Mouse (Mus musculus) gastrocnemius, postnatal 14 days (tissue): ENCODE results near the gene Olfr1324. TPM values are rescaled to one million over a fixed set of nuclear protein-coding genes. Genes with fewer than 3 reads are reported as not detected.
"Not testable (repeated sequence)": the region's sequence is repeated elsewhere in the genome, so short reads cannot be mapped to it uniquely, and the experiment has no call there.

Experiments
- DNase-seq: peaks from one replicate; pipeline ENCODE4 v3.0.0; 2021; ENCODE audit warnings: mixed read lengths
- intact Hi-C: fragments of 180-260 bp; cut with DNase I; formaldehyde crosslinking; loops from one replicate; pipeline ENCODE4 v1.15.1; 2025; ENCODE audit warnings: low total_unique reads
- long read RNA-seq, 2 experiments: library from polyadenylated mRNA; stranded (forward); transcript quantifications; one replicate each; pipeline ENCODE4 v2.0.0; 2021
- total RNA-seq, 2 experiments: library from RNA; stranded (reverse); gene quantifications; 2 replicates each; pipeline ENCODE4 v1.2.3; 2021

Olfr1324 gene
- total RNA-seq: not detected
- long read RNA-seq, experiment 1: 0 reads
- long read RNA-seq, experiment 2: 0 reads

DNA sequence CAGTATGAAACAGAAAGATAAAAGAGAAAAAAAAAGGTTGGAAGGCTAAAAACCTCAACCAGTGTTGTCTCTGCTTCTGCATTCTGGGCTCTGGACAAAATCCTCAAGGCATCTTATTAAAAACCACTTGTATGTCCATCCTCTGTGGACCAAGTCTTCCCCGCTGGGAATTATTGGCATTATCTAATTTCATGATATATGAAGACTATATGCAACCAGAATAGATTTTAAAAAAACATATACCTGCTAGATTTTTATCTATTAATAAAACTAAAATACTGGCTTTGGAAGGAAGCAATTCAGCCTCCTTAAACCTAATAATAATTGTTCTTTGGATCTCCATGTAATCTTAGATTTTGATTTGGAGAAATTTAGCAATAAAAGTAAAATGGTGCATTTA is at the start of gene Olfr1324:
Gene Olfr1324 (minus strand): TSS at position 101 of the 400 bp plus-strand sequence.
- intact Hi-C loops: no loop called here
- DNase-seq: no peak

GRCm38 (mm10) chrX:50470341-50470740 is 42.0 kb upstream of the Olfr1324 start:
- DNase-seq, intact Hi-C loops: not testable (repeated sequence)

GRCm38 (mm10) chrX:50456136-50456535 is 27.8 kb upstream of the Olfr1324 start:
- no peak for DNase-seq
- intact Hi-C loops: no loop called here

DNA sequence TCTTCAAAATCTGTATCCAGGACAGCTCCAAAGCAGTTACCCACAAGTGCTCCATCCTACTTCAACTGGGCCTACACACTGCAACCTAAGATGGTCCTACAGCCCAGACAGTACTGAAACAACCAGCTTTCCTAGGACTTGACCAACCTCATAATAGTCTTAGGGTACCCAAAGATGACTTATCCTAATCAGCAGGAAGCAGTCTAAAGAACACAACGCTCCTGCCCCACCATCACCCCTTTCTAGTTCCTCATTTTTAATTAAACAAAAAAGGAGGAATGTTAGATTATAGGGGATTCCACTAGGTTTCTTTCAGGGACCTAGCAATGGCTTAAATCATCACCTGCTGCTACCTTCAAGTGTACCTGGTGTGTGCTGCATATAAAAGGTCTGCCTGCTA is 15.1 kb upstream of the Olfr1324 start:
- DNase-seq: no peak
- intact Hi-C loops: no loop called here

DNA sequence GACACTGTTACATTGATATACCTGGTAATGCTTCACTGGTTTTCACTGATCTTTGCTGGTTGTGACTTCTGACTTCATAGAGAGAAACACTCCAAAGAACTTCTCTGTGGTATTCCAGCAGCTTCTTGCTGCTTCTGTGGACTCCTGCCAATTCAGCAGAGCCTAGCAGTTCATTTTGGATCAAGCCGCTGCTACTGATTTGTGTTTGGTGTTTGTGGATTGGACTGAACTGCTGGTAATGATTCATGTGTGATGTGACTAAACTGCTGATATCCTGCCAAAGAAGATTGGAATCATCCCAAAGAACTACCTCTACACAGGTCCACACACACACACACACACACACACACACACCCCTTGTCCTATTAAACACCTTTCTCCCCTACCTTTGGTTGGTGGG is 14.4 kb upstream of the Olfr1324 start:
- DNase-seq: no peak
- intact Hi-C loops: no loop called here

GRCm38 (mm10) chrX:50432499-50432898 is 4.2 kb upstream of the Olfr1324 start:
- intact Hi-C loops: no loop called here

DNA sequence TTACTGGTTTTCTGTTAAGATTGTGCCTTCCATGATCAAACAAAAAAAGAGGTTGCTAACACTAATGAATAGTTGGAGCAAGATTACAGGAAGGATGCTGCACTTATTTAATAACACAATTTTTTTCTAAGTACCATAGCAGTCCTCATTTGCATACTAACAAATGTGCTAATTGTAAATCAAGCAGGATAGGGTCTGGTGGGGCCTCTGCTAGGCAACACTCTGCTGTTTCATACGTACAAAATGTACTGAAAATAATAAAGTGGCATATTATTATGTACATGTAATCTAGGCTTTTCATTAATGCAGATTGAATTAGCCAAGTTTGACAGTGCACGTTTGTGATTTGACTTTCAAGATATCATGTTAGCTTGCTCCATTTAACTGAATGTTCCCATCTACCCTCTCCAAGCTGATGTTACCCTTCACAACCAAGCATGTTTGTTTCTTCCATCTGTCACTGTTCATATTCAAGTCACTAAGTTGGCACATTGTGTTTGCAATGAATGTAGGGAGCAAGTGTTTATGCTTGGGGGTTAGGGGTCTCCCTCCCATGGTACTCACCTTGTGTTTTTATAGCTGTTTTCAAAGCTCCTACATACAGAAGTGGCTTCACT is 478 bp downstream of the Olfr1324 start:
- intact Hi-C loops: no loop called here
- DNase-seq: no peak

More at GRCm38 (mm10) chrX:50432499-50432898, 4.2 kb upstream of the Olfr1324 start:
- DNase-seq: no peak

DNA sequence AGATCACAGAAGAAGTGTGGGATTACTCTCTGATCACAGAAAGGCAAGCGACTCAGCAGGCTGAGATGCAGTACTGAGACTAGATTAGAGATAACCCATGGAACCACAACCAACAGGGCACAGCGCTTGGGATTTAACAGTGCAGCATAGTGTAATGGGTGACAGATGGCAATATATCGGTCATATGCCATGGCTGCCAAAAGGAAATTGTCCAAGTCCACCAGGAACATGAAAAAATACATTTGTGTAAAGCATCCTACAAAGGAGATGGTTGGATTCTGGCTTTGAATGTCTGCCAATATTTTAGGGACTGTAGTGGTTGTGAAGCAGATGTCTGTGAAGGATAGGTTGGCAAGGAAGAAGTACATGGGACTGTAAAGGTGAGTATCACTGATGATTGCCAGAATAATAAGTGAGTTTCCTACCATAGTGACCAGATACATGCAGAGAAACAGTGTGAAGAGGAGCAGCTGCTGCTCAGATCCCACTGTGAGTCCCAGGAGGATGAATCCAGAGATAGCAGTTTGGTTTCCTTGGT is 2.3 kb downstream of the Olfr1324 start:
- intact Hi-C loops: no loop called here
- DNase-seq: no peak

DNA sequence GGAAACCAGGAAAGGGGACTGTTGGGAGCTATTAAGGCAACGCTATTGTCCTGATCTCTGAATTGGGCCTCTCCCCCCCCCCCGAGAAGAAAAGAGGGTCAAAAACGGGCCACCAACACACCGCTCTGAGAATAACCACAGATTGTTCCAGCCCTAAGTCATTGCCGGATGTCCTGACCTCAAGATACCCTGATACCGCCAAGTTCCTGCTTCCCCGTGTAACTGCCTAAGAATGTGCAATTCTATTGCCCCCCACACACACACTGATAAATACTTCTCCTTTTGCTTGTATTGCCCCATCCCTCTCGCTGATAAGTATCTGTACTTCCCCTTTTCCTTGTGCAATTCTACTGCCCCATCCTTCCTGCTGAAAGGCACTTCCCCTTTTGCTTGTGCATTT is 17.9 kb downstream of the Olfr1324 start:
- intact Hi-C loops: not testable (repeated sequence)

DNA sequence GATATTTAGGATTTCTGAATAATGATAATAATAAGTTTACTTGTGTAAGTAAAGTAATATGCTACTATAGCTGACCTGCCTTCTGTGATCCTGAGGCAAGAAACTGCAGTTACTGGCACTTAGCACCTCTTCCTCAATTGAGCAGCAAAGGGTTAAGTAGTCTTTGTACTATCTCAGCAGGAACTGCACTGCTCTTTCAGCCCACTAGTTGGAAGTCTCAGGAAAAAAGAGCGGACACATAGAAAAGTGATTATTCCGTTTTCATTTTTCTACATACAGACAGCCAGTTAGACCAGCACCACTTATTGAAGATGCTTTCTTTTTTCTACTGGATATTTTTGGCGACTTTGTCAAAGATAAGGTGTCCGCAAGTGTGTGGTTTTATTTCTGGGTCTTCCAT is 37.7 kb downstream of the Olfr1324 start:
- intact Hi-C loops: not testable (repeated sequence)

More for the DNA sequence above, 17.9 kb downstream of the Olfr1324 start:
- DNase-seq: not testable (repeated sequence)

DNA sequence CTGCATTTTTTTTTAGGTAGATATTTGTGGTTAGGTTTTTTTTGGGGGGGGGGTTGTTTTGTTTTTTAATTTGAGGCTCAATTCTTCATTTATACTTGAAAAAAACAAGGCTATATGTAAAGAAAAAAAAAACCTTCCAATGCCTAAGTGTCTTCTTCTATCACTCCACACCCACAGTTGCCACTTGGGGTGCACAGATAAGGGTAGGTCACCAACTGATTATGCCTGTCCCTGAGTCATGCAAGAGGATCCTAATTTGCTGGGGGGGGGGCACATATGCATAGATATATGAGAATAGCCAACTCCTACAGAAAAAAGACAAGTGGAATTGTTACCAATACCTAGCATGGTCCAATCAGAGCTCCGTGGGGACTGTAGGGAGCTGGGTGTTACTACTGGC is 53.3 kb downstream of the Olfr1324 start:
- no peak for DNase-seq
- intact Hi-C loops: no loop called here

More for the DNA sequence above, 37.7 kb downstream of the Olfr1324 start:
- not testable (repeated sequence) for DNase-seq
